Mouse (Mus musculus) embryo, embryonic 10 days (tissue): Measurements from ENCODE around the gene Gm8653.
"Not testable (repeated sequence)": the region's sequence is repeated elsewhere in the genome, so short reads cannot be mapped to it uniquely, and the experiment has no call there.

Experiments
- DNase-seq: peaks from one replicate; pipeline ENCODE4 v3.0.0-alpha.2; 2015; ENCODE audit warnings: low spot score

Gene Gm8653

GRCm38 (mm10) chr7:22201164-22201563 is at the start of gene Gm8653:
Gm8653 (minus strand) TSS chr7:22201264.
- DNase-seq, result not testable (repeated sequence)

- DNase-seq, result not testable (repeated sequence)
Measured at GRCm38 (mm10) chr7:22229384-22229783, 28.3 kb upstream of the Gm8653 start, which contains the start of gene Gm8453. Gm8453 (minus strand) TSS chr7:22229484.

GRCm38 (mm10) chr7:22189077-22189476 is 12.0 kb downstream of the Gm8653 start, which contains the start of gene Vmn1r143:
Vmn1r143 (plus strand) TSS chr7:22189377.
- not testable (repeated sequence) for DNase-seq

GRCm38 (mm10) chr7:22163935-22164334 is 37.1 kb downstream of the Gm8653 start, which contains the start of gene Vmn1r142:
Vmn1r142 (minus strand) TSS chr7:22164035.
- not testable (repeated sequence) for DNase-seq
